Mouse (Mus musculus) forebrain, embryonic 16.5 days (tissue): ENCODE results near the gene Chchd1. TPM values are rescaled to one million over a fixed set of nuclear protein-coding genes. Genes with fewer than 3 reads are reported as not detected.

ENCODE experiments used
- ATAC-seq: fragments of 200-750 bp; cut with Nextera tagmentation; 2 replicates; pipeline ENCODE4 v1.8.0; 2017; ENCODE audit warnings: mild to moderate bottlenecking, moderate library complexity
- H3K27ac ChIP-seq: fragments of 300-500 bp; sonication (generic); 2 replicates; pipeline ENCODE4 v1.5.1; 2014; ENCODE audit warnings: low read length, control low read depth
- H3K27me3 ChIP-seq: fragments of 300-500 bp; sonication (generic); replicated peaks from 2 replicates; pipeline ENCODE4 v1.6.1; 2014; ENCODE audit warnings: low read length; ENCODE audit not compliant: control insufficient read depth, insufficient read depth
- H3K36me3 ChIP-seq: fragments of 300-500 bp; sonication (generic); 2 replicates; pipeline ENCODE4 v1.6.1; 2014; ENCODE audit not compliant: control insufficient read depth, insufficient read depth
- H3K4me1 ChIP-seq: fragments of 300-500 bp; sonication (generic); replicated peaks from 2 replicates; pipeline ENCODE4 v1.6.1; 2014; ENCODE audit warnings: low read length; ENCODE audit not compliant: control insufficient read depth, insufficient read depth
- H3K4me2 ChIP-seq: fragments of 300-500 bp; sonication (generic); 2 replicates; pipeline ENCODE4 v1.6.1; 2014; ENCODE audit warnings: mild to moderate bottlenecking, low read length, control low read depth
- H3K4me3 ChIP-seq: fragments of 300-500 bp; sonication (generic); replicated peaks from 2 replicates; pipeline ENCODE4 v1.5.1; 2014; ENCODE audit warnings: mild to moderate bottlenecking, low read length, control low read depth
- H3K9ac ChIP-seq: fragments of 300-500 bp; sonication (generic); replicated peaks from 2 replicates; pipeline ENCODE4 v1.6.1; 2014; ENCODE audit warnings: low read depth, low read length, control low read depth
- H3K9me3 ChIP-seq: fragments of 300-500 bp; sonication (generic); 2 replicates; pipeline ENCODE4 v1.6.1; 2016; ENCODE audit warnings: low read length; ENCODE audit not compliant: control insufficient read depth
- WGBS: fragments of 180-500 bp; shearing (Covaris S2); extraction: QIAGEN DNeasy Blood & Tissue Kit; methylation state at CpG from one replicate; pipeline ENCODE4 v1.1.7; 2014; 5-methylcytosine and 5-hydroxymethylcytosine counted together
- microRNA-seq: library from miRNA; unstranded; fragments of <30 nt; microRNA quantifications from one replicate; pipeline ENCODE4, GENCODE M21; 2017
- polyA plus RNA-seq: library from polyadenylated mRNA; unstranded; fragments of >200 nt; fragmentation: Nextera tagmentation; extraction: Ambion mirVana; gene quantifications from 2 replicates; pipeline ENCODE4 v1.2.1, GENCODE M21; 2015

The Chchd1 gene
- polyA plus RNA-seq, 1 experiment from 2014 or later, result 187 TPM

DNA sequence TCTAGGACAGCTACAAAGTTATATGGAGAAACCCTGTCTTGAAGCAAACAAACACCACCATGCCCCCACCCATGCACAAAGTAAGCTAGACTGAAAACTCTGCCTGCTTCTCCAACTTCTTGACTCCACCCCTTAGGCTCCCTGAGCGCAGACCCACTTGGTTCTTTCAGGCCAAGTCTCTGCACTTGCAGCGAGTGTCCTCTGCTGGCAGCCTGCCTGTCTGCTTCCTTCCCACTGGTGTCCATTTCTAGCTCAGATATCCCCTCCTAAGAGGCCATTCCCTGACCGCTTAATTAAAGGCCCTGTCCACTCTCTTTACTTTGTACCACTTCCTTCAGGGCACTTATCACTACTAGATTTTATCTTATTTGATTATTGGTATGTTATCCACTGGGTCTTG, 40.8 kb downstream of the Chchd1 start:
- no peaks in the 10 kb centered on the region for H3K4me1 ChIP-seq
- H3K4me3 ChIP-seq, result no peak overlapping the region
- no peak for ATAC-seq
- H3K4me2 ChIP-seq, result no peak overlapping the region
- no peaks in the 10 kb centered on the region for H3K27me3 ChIP-seq
- H3K36me3 ChIP-seq, result peaks cover 6% of the 10 kb centered on the region
- H3K27ac ChIP-seq, result no peak overlapping the region
- no peaks in the 10 kb centered on the region for H3K9me3 ChIP-seq
- WGBS, result 84% methylated on average over 3 of the region's 3 CpGs
- no peak overlapping the region for H3K9ac ChIP-seq

GRCm38 (mm10) chr14:20746935-20747334, 44.1 kb downstream of the Chchd1 start:
- Histone ChIP-seq H3K36me3 (peaks cover 6% of the 10 kb centered on the region; the same call in 1 of the 2 replicates), H3K4me3 (no peak overlapping the region), H3K27me3 (no peaks in the 10 kb centered on the region), H3K9me3 (no peaks in the 10 kb centered on the region), H3K9ac (no peak overlapping the region), H3K27ac (no peak overlapping the region), H3K4me1 (no peaks in the 10 kb centered on the region), H3K4me2 (no peak overlapping the region)
- 93% methylated on average over 3 of the region's 3 CpGs for WGBS
- no peak for ATAC-seq

DNA sequence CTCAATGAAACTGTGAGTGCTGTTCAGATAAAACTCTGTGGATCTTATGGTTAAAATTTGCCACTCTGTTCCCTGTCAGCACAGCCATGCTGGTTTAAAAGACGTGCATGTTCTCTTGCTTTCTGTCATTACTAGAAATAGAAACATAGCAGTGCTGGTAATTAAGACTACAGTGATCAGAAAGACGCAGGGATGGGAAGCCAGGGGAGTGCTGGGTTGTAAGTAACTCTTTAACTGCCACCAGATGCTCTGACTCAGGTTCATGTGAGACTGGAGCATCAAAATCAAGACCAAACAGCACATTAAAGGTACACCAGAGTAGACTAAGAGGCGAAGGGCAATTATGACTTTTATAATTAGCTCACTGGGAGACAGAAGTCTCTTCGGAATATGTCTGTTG, 45.6 kb downstream of the Chchd1 start:
- 0 out of 2 replicates have a peak, but pooled peaks have one; percentile 31 for ATAC-seq
- Histone ChIP-seq H3K4me3 (no peak overlapping the region), H3K9ac (no peak overlapping the region), H3K27me3 (no peaks in the 10 kb centered on the region), H3K4me1 (no peaks in the 10 kb centered on the region), H3K27ac (no peak overlapping the region), H3K4me2 (no peak overlapping the region), H3K9me3 (no peaks in the 10 kb centered on the region), H3K36me3 (peaks cover 6% of the 10 kb centered on the region; the same call in 1 of the 2 replicates)
- 68% methylated on average over 4 of the region's 4 CpGs for WGBS

GRCm38 (mm10) chr14:20749494-20750051, 46.8 kb downstream of the Chchd1 start:
- Histone ChIP-seq H3K4me3 (no peak overlapping the region), H3K36me3 (peaks cover under 1% of the 10 kb centered on the region; the same call in 1 of the 2 replicates), H3K27me3 (no peaks in the 10 kb centered on the region), H3K27ac (no peak overlapping the region), H3K9ac (no peak overlapping the region), H3K9me3 (no peaks in the 10 kb centered on the region), H3K4me2 (no peak overlapping the region), H3K4me1 (no peaks in the 10 kb centered on the region)
- 89% methylated on average over 4 of the region's 4 CpGs for WGBS
- no peak for ATAC-seq

DNA sequence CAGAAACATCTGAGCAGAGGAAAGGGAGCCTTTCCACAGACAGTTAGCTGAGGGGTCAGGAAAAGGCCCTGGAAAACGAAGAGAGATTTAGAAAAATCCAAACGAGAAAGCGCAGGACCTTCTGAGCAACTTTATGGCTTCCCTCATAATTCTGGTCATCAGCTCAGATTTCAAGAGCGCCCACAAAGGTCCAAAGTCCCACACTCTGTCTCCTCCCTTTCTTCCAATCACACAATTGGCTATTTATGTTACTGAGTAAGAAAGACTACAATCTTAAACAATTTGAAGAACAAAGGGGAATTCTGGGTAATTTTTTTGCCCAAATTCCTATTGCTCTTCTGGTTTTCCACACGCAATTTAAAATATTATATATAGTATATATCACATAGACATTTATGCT, 47.7 kb downstream of the Chchd1 start:
- Histone ChIP-seq H3K4me1 (no peaks in the 10 kb centered on the region), H3K36me3 (no peaks in the 10 kb centered on the region; the same call in 1 of the 2 replicates), H3K27ac (no peak overlapping the region), H3K9ac (no peak overlapping the region), H3K4me2 (no peak overlapping the region), H3K4me3 (no peak overlapping the region), H3K9me3 (no peaks in the 10 kb centered on the region), H3K27me3 (no peaks in the 10 kb centered on the region)
- 92% methylated on average over 5 of the region's 5 CpGs for WGBS
- no peak for ATAC-seq

GRCm38 (mm10) chr14:20753792-20754191, 51.0 kb downstream of the Chchd1 start:
- 90% methylated on average over 3 of the region's 3 CpGs for WGBS
- Histone ChIP-seq H3K36me3 (peaks cover 9% of the 10 kb centered on the region), H3K4me3 (no peak overlapping the region), H3K4me2 (no peak overlapping the region), H3K27ac (no peak overlapping the region), H3K9me3 (no peaks in the 10 kb centered on the region), H3K4me1 (no peaks in the 10 kb centered on the region), H3K9ac (no peak overlapping the region), H3K27me3 (no peaks in the 10 kb centered on the region)
- no peak for ATAC-seq

Small RNA genes lying within 50 kb of the gene (microRNA-seq; reads per million reads assigned to microRNA genes)
- gene Mir6946, result 0.83 reads per million

Other genes starting within 250 kb of the Chchd1 start
- gene Anxa7, start 222.9 kb upstream of the Chchd1 start, polyA plus RNA-seq, result 16.7 and 18.9 TPM in 2 replicates
- gene Mss51, start 206.1 kb upstream of the Chchd1 start, polyA plus RNA-seq, result 0.47 and 0.85 TPM in 2 replicates
- 94.7 and 97.3 TPM in 2 replicates for gene Ppp3cb, start 156.4 kb upstream of the Chchd1 start, polyA plus RNA-seq
- gene Usp54, start 61.9 kb upstream of the Chchd1 start, polyA plus RNA-seq, result 10.4 and 11.1 TPM in 2 replicates
- gene Myoz1, start 46.5 kb upstream of the Chchd1 start, polyA plus RNA-seq, result 0.31 TPM in 1 of 2 replicates, not detected in the other
- gene Synpo2l, start 34.7 kb upstream of the Chchd1 start, polyA plus RNA-seq, result 0.12 and 0.14 TPM in 2 replicates
- 96.8 and 101 TPM in 2 replicates for gene Sec24c, start 28.7 kb upstream of the Chchd1 start, polyA plus RNA-seq
- 21.6 and 23.3 TPM in 2 replicates for gene Fut11, start 8.0 kb upstream of the Chchd1 start, polyA plus RNA-seq
- 44.4 and 55.9 TPM in 2 replicates for gene Zswim8, start 4.5 kb downstream of the Chchd1 start, polyA plus RNA-seq
- gene Ndst2, start 31.6 kb downstream of the Chchd1 start, polyA plus RNA-seq, result 15.7 and 16.7 TPM in 2 replicates
- gene Camk2g, start 91.1 kb downstream of the Chchd1 start, polyA plus RNA-seq, result 123 and 127 TPM in 2 replicates
- gene Plau, start 133.7 kb downstream of the Chchd1 start, polyA plus RNA-seq, result 0.33 and 0.50 TPM in 2 replicates
- 11.4 and 13.0 TPM in 2 replicates for gene Vcl, start 226.4 kb downstream of the Chchd1 start, polyA plus RNA-seq